Mouse (Mus musculus) lung, postnatal 0 days (tissue): Measurements from ENCODE around the gene Them7. TPM values are rescaled to one million over a fixed set of nuclear protein-coding genes. Genes with fewer than 3 reads are reported as not detected.
A peak's percentile ranks its signal among the peaks of the same experiment; 100 is the strongest.

Experiments
- ATAC-seq: fragments of 200-750 bp; cut with Nextera tagmentation; 2 replicates; pipeline ENCODE4 v1.8.0; 2017; ENCODE audit warnings: moderate library complexity
- DNase-seq: peaks from one replicate; pipeline ENCODE4 v3.0.0-alpha.2; 2016; ENCODE audit warnings: low spot score
- H3K27ac ChIP-seq: fragments of 300-500 bp; sonication (generic); 2 replicates; pipeline ENCODE4 v1.5.1; 2014; ENCODE audit warnings: antibody characterized with exemption, mild to moderate bottlenecking, low read length, mixed read lengths
- H3K27me3 ChIP-seq: fragments of 300-500 bp; sonication (generic); replicated peaks from 2 replicates; pipeline ENCODE4 v1.6.1; 2014; ENCODE audit warnings: low read length, mixed read lengths; ENCODE audit not compliant: insufficient read depth
- H3K36me3 ChIP-seq: fragments of 300-500 bp; sonication (generic); 2 replicates; pipeline ENCODE4 v1.6.1; 2014; ENCODE audit warnings: low read length, mixed read lengths; ENCODE audit not compliant: insufficient read depth
- H3K4me1 ChIP-seq: fragments of 300-500 bp; sonication (generic); 2 replicates; pipeline ENCODE4 v1.6.1; 2014; ENCODE audit warnings: antibody characterized with exemption, low read depth, low read length, mixed read lengths; ENCODE audit not compliant: insufficient read depth
- H3K4me2 ChIP-seq: fragments of 300-500 bp; sonication (generic); replicated peaks from 2 replicates; pipeline ENCODE4 v1.6.1; 2014; ENCODE audit warnings: low read depth, mild to moderate bottlenecking, low read length, moderate library complexity, mixed read lengths
- H3K4me3 ChIP-seq: fragments of 300-500 bp; sonication (generic); 2 replicates; pipeline ENCODE4 v1.5.1; 2014; ENCODE audit warnings: low read depth, low read length
- H3K9ac ChIP-seq: fragments of 300-500 bp; sonication (generic); replicated peaks from 2 replicates; pipeline ENCODE4 v1.6.1; 2014; ENCODE audit warnings: low read depth, mild to moderate bottlenecking
- H3K9me3 ChIP-seq: fragments of 300-500 bp; sonication (generic); 2 replicates; pipeline ENCODE4 v1.6.1; 2016; ENCODE audit warnings: low read length, mixed read lengths
- CTCF ChIP-seq: IDR thresholded peaks from 2 replicates; pipeline ENCODE4 v1.5.1; 2016; ENCODE audit warnings: antibody characterized with exemption, mild to moderate bottlenecking
- EP300 ChIP-seq: IDR thresholded peaks from 2 replicates; pipeline ENCODE4 v1.6.1; 2016; ENCODE audit warnings: antibody characterized with exemption, mild to moderate bottlenecking, control low read depth
- WGBS: fragments of 180-500 bp; shearing (Covaris S2); extraction: QIAGEN DNeasy Blood & Tissue Kit; methylation state at CpG from one replicate; pipeline ENCODE4 v1.1.7; 2014; 5-methylcytosine and 5-hydroxymethylcytosine counted together
- polyA plus RNA-seq: library from polyadenylated mRNA; unstranded; fragments of >200 nt; fragmentation: Nextera tagmentation; extraction: Ambion mirVana; gene quantifications from 2 replicates; pipeline ENCODE4 v1.2.1, GENCODE M21; 2015

Them7 gene
- polyA plus RNA-seq, 1 experiment from 2014 or later, result not detected

- peak; percentile 74 for TF ChIP-seq CTCF
- no peak for TF ChIP-seq EP300
- no peak for DNase-seq
- no peaks in the 10 kb centered on the region for H3K9me3 ChIP-seq
- H3K4me3 ChIP-seq, result no peak overlapping the region
- no peaks in the 10 kb centered on the region for H3K36me3 ChIP-seq
- WGBS, result 78% methylated on average over 10 of the region's 10 CpGs
- H3K9ac ChIP-seq, result no peak overlapping the region
- no peak overlapping the region for H3K4me2 ChIP-seq
- no peak overlapping the region for H3K27ac ChIP-seq
- H3K27me3 ChIP-seq, result no peaks in the 10 kb centered on the region
- no peaks in the 10 kb centered on the region for H3K4me1 ChIP-seq
- ATAC-seq, result no peak
These were observed 35.9 kb upstream of the Them7 start for GRCm38 (mm10) chr2:105188182-105188581.

- TF ChIP-seq EP300, result no peak
- peak; percentile 58 for TF ChIP-seq CTCF
- Histone ChIP-seq H3K9ac (no peak overlapping the region), H3K4me3 (no peak overlapping the region), H3K27ac (no peak overlapping the region), H3K4me1 (no peaks in the 10 kb centered on the region), H3K4me2 (no peak overlapping the region), H3K27me3 (no peaks in the 10 kb centered on the region), H3K36me3 (no peaks in the 10 kb centered on the region), H3K9me3 (no peaks in the 10 kb centered on the region)
- ATAC-seq (no peak), DNase-seq (peak; percentile 37)
- 32% methylated on average over 5 of the region's 5 CpGs for WGBS
These were observed 34.8 kb upstream of the Them7 start for GRCm38 (mm10) chr2:105189352-105189751.

DNA sequence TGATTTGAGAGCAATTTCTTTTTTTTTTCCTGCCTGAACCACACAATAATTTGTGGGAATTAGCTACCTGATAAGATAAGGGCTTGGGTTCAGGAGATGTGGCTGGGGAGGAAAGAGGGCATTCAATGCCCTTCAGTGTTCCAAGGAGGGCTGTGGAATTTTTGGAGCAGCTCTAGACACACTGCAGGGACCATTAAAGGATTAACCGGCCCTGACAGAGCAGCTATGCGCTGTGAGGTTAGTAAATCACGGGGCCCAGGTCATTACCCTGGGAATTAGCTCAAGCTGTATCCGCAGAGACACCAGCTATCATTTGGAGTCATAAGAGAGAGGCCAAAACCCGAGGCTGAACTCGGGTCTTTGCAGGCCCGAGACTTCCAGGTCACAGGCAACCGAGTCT is 24.0 kb upstream of the Them7 start:
- Histone ChIP-seq H3K9ac (no peak overlapping the region), H3K4me3 (no peak overlapping the region), H3K36me3 (no peaks in the 10 kb centered on the region), H3K4me2 (no peak overlapping the region), H3K27ac (no peak overlapping the region), H3K27me3 (no peaks in the 10 kb centered on the region), H3K9me3 (no peaks in the 10 kb centered on the region), H3K4me1 (no peaks in the 10 kb centered on the region)
- ATAC-seq (no peak), DNase-seq (no peak)
- WGBS, result 43% methylated on average over 8 of the region's 8 CpGs
- no peak for TF ChIP-seq EP300
- no peak for TF ChIP-seq CTCF

DNA sequence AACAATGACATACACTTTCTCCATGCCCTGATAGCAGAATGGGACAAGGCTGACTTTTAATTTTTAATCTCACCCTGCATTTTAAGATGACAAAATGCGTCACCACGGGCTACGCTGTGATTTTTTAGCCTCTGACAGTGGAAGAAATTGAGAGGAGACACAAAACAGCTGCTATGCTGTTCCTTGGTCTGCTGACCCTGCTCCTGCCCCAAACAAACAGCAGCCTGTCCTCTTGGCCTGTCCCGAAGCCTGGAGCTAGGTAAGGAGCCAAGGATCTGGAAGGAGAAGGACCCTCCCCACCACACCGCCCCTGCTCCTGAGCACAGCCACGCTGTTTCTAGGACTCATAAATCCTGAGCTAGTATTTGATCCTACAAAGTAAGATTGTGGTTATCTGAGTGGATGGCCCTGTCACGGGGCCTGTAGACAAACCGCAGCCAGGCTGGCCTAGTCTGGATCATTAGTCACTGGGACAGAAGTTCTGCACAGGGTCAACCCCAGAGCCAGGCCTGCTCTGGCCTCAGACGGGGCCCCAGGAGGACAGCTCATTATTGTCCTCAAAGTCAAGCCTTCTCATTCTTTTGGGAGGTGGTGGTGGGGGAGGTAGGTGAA is 17.5 kb upstream of the Them7 start:
- peak; percentile 32 for DNase-seq
- H3K27ac ChIP-seq, result no peak overlapping the region
- peak; percentile 69 for ATAC-seq
- H3K9ac ChIP-seq, result no peak overlapping the region
- no peak overlapping the region for H3K4me2 ChIP-seq
- H3K4me1 ChIP-seq, result no peaks in the 10 kb centered on the region
- no peaks in the 10 kb centered on the region for H3K27me3 ChIP-seq
- H3K36me3 ChIP-seq, result no peaks in the 10 kb centered on the region
- TF ChIP-seq EP300, result no peak
- no peak for TF ChIP-seq CTCF
- no peak overlapping the region for H3K4me3 ChIP-seq
- H3K9me3 ChIP-seq, result no peaks in the 10 kb centered on the region
- WGBS, result 31% methylated on average over 9 of the region's 9 CpGs

- TF ChIP-seq EP300 (no peak), CTCF (no peak)
- Histone ChIP-seq H3K4me1 (no peaks in the 10 kb centered on the region), H3K27ac (no peak overlapping the region), H3K27me3 (no peaks in the 10 kb centered on the region), H3K9me3 (no peaks in the 10 kb centered on the region), H3K4me3 (no peak overlapping the region), H3K9ac (no peak overlapping the region), H3K36me3 (no peaks in the 10 kb centered on the region), H3K4me2 (no peak overlapping the region)
- ATAC-seq (no peak), DNase-seq (no peak)
- WGBS, result 51% methylated on average over 7 of the region's 7 CpGs
These were observed 11.3 kb upstream of the Them7 start for GRCm38 (mm10) chr2:105212839-105213238.

GRCm38 (mm10) chr2:105215914-105216313 is 8.2 kb upstream of the Them7 start:
- WGBS, result 33% methylated on average over 8 of the region's 8 CpGs
- DNase-seq, result no peak
- H3K4me1 ChIP-seq, result no peaks in the 10 kb centered on the region
- H3K9me3 ChIP-seq, result no peaks in the 10 kb centered on the region
- H3K27me3 ChIP-seq, result no peaks in the 10 kb centered on the region
- no peak for TF ChIP-seq EP300
- no peak for TF ChIP-seq CTCF
- H3K4me3 ChIP-seq, result no peak overlapping the region
- no peak overlapping the region for H3K4me2 ChIP-seq
- ATAC-seq, result no peak
- no peaks in the 10 kb centered on the region for H3K36me3 ChIP-seq
- H3K9ac ChIP-seq, result no peak overlapping the region
- no peak overlapping the region for H3K27ac ChIP-seq

DNA sequence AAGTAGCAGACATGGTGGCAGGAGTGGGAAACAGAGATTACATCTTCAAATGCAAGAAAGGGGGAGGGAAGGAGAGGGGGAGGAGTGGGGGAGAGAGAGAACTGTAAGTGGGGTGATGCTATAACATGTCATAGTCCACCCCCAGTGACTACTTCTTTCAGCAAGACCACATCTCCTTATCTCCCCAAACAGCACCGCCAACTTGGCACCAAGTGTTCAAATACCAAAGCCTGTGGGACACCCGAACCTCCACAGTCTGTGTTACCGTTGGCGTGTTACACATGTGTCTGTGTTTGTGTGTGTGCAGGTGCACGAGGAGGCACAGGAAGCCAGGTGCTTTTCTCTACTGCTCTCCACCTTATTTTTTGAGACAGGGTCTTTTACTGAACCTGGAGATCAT is 4.9 kb upstream of the Them7 start:
- TF ChIP-seq EP300, result no peak
- no peak for TF ChIP-seq CTCF
- WGBS, result 72% methylated on average over 5 of the region's 5 CpGs
- Histone ChIP-seq H3K4me3 (no peak overlapping the region), H3K9ac (no peak overlapping the region), H3K4me1 (0 out of 2 replicates have a peak, but pooled peaks cover 2% of the 10 kb centered on the region), H3K27ac (no peak overlapping the region), H3K36me3 (no peaks in the 10 kb centered on the region), H3K9me3 (no peaks in the 10 kb centered on the region), H3K4me2 (no peak overlapping the region), H3K27me3 (no peaks in the 10 kb centered on the region)
- ATAC-seq (no peak), DNase-seq (no peak)
